In the genomic region with DNA sequence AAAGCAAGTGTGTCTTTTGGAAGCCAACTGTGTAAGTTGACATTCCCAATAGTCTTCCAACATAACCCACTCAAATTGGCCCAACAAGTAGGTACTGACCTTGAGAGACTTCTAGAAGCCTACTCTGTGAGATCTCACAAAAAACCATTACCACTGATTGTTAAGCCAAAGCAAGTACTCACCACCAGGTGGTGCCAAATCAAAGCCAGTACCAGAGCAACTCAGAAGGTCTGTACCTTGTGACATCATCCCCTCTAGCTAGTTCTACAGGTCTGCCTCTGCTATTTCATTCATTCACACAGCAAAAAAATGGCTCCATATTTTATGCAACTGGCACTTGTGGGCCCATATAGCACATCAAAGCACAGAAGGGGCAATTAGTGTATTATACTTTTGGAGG, we compare ENCODE assay signal across 8 mouse cellular contexts. TPM values are rescaled to one million over a fixed set of nuclear protein-coding genes. Genes with fewer than 3 reads are reported as not detected.
DNase-seq lines count a peak whose midpoint lies in the region; ATAC-seq and TF ChIP-seq lines count a peak whose summit lies in the region.

No protein-coding gene starts in this region.

- H3K4me1 ChIP-seq in G1E (ENCODE audit: insufficient read depth, low read depth, low read length): no peaks in the 10 kb centered on the region

- H3K36me3 ChIP-seq in G1E (replicated peaks): peaks cover 19% of the 10 kb centered on the region

- intact Hi-C loops in left cerebral cortex, postnatal 36 days (cut with DNase I): loop anchor here (5.0 kb wide), 1 partner anchor 110 kb away; no protein-coding TSS in a partner anchor

- ATAC-seq in G1E (ENCODE audit: extremely low read depth, insufficient number of reproducible peaks, low FRiP score, poor library complexity, severe bottlenecking): peak; percentile 28; the same call in 1 of the 2 replicates
- peak; percentile 94 for ATAC-seq in megakaryocyte-erythroid progenitor cell, adult 5-6 weeks (replicated peaks; ENCODE audit: low FRiP score, low TSS enrichment, poor library complexity, severe bottlenecking)

- peak; percentile 47 for TF ChIP-seq CTCF in G1E (IDR thresholded peaks at IDR 0.05; ENCODE audit: low read depth, low read length)

- peak; percentile 23 for DNase-seq in left cerebral cortex, adult 11 months (ENCODE audit: low spot score)
- DNase-seq in left cerebral cortex, postnatal 36 days (ENCODE audit: low spot score in 2 of 2): no peak
- DNase-seq in G1E (ENCODE audit: low spot score): peak; percentile 8
- DNase-seq in c-Kit-positive CD71-positive TER-119-negative erythroid progenitor cells, embryonic 14.5 days (ENCODE audit: low read depth): peak; percentile 55
- DNase-seq in gastrocnemius, postnatal 10 days: peak; percentile 46
- DNase-seq in large intestine, adult 2 months (ENCODE audit: low read depth, low spot score): peak; percentile 45
- DNase-seq in thymus, postnatal 0 days (ENCODE audit: low spot score): peak; percentile 73

- no peaks in the 10 kb centered on the region for H3K9me3 ChIP-seq in G1E (replicated peaks)

- no peaks in the 10 kb centered on the region for H3K27me3 ChIP-seq in G1E (ENCODE audit: insufficient read depth, low read length)

- H3K4me3 ChIP-seq in G1E (ENCODE audit: low read depth, low read length): no peak overlapping the region

RNA-seq across cellular contexts. Expression of a gene that starts 51.6 kb away (rescaled TPM):
- total RNA-seq in left cerebral cortex, postnatal 36 days (2021): 100 to 1,000 TPM; 101 to 103 TPM
- 180 and 192 TPM in 2 replicates for total RNA-seq in G1E (2014; fragmentation: Nextera tagmentation)
- 108 and 124 TPM in 2 replicates for total RNA-seq in G1E (2017)
- 47.1 and 59.0 TPM in 2 replicates for polyA plus RNA-seq in G1E (2012)
- total RNA-seq in gastrocnemius, postnatal 10 days (2021): 100 to 1,000 TPM; 101 to 120 TPM
- 9.5 and 14.0 TPM in 2 replicates for polyA plus RNA-seq in large intestine, adult 2 months (2012; rRNA removed)
- 97.4 and 126 TPM in 2 replicates for total RNA-seq in megakaryocyte-erythroid progenitor cell, adult 5-6 weeks (2014; fragmentation: Nextera tagmentation)
- total RNA-seq in megakaryocyte-erythroid progenitor cell, adult 5-6 weeks (2017): 149 and 159 TPM in 2 replicates
- polyA plus RNA-seq in thymus, postnatal 0 days (2015; fragmentation: Nextera tagmentation; extraction: Ambion mirVana): 90.4 and 92.0 TPM in 2 replicates

Comparison
In these comparisons a context has a peak if more than half of its experiments do, and no peak if none do; other contexts are left out.
1. DNase-seq: peak in left cerebral cortex, adult 11 months (single experiment), G1E (single experiment), c-Kit-positive CD71-positive TER-119-negative erythroid progenitor cells, embryonic 14.5 days (single experiment), gastrocnemius, postnatal 10 days (single experiment), large intestine, adult 2 months (single experiment) and thymus, postnatal 0 days (single experiment); none in left cerebral cortex, postnatal 36 days (0 of 2).